Mouse (Mus musculus): ENCODE measurements around the gene Hspa1b.
A peak's percentile ranks its signal among the peaks of the same experiment; 100 is the strongest.
"Not testable (repeated sequence)": the region's sequence is repeated elsewhere in the genome, so short reads cannot be mapped to it uniquely, and the experiment has no call there.

The Hspa1b gene

DNA sequence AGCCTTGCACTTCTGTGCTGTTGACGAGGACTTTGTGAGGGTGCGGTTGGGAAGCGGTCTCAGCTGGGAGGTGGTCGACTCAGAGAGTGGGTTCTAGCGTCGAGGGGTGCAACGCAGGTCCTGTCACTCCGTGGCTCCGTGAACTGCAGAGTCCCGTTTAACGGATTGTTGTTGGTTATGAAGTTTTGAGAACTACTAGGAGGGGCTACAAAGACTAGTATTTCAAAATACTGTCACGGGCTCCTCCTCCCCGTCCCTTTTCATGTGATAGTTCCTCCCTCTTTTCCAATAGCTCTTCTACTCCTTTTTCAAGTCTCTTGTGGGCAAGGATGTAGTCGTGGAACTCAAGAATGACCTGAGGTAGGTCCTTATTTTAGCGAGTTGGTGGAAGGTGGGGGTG, 23.3 kb upstream of the Hspa1b start:
- no peak for DNase-seq (ENCODE audit: low spot score in 2 of 2)

DNA sequence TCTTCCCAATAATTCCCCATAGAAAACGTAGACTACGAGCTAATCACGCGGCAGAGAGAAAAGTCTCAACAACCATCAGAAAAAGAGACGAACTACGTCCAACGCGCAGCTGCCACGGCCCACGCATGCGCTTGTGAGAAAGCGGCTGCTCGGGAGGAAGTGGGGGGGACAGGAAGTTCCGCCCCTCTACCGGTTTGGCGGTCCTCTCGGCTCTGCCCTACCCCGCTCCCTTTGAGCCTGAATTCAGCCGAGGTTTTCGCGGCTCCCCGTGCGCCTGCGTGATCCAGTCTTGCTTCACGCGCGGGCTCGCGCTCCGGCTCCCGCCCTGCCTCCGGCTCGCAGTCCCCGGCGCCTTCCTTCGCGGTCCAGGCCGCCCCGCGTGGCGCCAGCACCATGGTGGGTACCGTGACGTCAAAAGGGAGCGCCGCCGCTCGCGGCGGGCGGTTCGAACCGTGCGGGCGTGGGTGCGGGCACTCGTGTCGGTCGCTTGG, 22.7 kb upstream of the Hspa1b start, which contains the start of gene Lsm2:
Gene Lsm2, plus strand, starts transcription at position 173 of the 491 bp plus-strand sequence.
- DNase-seq (ENCODE audit: low spot score in 2 of 2) = peak; percentile 95 to 96

DNA sequence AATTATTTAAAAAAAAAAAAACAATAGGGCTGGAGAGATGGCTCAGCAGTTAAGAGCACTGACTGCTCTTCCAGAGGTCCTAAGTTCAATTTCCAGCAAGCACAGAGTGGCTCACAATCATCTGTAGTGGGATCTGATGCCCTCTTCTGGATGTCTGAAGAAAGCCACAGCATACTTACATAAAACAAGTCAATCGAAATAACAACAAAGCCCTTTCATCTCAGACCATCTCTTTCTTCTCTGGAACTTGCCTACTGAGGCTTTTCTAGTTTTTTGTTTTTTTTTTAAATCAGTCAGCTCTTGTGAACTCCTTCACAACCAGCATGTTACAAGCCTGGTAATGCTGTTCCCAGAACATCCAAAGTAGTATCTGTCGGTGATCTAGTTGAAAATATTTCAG, 21.6 kb upstream of the Hspa1b start:
- peak in 1 of 2 experiments; percentile 57 for DNase-seq (ENCODE audit: low spot score in 2 of 2)

DNA sequence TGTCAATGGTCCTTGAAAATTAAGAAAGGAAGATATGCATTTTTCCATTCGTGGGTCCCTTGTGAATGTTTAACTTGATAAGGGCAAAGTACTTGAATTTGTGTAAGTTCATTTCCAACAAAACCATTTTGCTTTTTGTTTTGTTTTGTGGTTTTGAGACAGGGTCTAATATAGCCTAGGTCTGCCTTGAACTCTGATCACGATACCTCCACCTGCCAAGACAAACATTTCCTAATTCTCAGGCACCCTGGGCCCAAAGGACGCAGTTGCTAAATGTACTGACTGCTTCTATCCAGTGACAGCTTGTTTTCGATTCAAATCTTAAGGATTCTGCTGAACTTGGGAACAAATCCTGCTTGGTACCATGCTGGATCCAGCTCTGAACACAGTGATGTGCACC, 20.6 kb upstream of the Hspa1b start:
- DNase-seq (ENCODE audit: low spot score in 2 of 2) = no peak

DNA sequence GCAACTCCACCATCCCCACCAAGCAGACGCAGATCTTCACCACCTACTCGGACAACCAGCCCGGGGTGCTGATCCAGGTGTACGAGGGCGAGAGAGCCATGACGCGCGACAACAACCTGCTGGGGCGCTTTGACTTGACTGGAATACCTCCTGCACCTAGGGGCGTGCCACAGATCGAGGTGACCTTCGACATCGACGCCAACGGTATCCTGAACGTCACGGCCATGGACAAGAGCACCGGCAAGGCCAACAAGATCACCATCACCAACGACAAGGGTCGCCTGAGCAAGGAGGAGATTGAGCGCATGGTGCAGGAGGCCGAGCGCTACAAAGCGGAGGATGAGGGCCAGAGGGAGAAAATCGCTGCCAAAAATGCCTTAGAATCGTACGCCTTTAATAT, 19.2 kb upstream of the Hspa1b start:
- no peak for DNase-seq (ENCODE audit: low spot score in 2 of 2)

DNA sequence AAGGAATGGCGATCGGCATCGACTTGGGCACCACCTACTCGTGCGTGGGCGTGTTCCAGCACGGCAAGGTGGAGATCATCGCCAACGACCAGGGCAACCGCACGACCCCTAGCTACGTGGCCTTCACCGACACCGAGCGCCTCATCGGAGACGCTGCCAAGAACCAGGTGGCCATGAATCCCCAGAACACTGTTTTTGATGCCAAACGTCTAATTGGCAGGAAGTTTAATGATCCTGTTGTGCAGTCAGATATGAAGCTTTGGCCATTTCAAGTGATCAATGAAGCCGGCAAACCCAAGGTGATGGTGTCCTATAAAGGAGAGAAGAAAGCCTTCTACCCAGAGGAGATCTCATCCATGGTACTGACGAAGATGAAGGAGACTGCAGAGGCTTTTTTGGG, 18.0 kb upstream of the Hspa1b start:
- no peak for DNase-seq (ENCODE audit: low spot score in 2 of 2)

DNA sequence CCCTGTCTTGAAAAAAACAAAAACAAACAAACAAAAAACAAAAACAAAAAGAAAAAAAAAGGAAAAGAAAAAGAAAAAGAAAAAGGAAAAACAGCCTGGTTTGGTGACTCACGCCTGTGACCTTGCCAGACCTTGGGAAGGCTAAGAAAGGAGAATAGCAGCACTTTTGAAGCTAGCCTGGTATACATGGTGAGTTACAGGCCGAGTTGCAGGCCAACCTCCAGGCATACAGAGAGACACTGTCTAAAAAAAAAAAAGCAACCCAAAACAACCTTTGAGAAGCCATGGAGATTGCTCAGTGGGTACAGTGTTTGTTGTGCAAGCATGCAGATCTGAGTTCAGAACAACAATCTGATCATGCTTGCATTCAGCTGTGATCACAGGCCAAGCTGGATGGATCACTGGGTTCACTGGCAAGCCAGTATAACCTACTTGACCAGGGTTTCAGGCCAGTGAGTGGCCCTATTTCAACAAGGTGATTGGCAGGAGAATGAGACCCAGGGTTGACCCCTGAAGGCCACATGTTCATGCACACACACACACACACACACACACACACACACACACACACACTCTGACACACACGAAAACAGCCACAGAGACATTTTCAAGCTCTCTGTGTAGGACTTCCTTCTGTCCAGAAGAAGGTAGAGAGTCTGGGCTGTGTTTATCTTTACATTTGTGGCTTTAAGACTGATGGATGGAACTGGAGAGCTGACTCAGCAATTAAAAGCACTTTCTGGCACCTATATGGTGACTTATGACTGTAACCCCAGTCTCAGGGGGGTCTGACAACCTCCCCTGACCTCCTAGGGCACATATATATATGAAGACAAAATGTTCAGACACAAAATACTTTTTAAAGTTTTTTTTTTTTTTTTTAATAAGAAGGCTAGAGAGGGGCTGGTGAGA, 16.8 kb upstream of the Hspa1b start:
- no peak for DNase-seq (ENCODE audit: low spot score in 2 of 2)

DNA sequence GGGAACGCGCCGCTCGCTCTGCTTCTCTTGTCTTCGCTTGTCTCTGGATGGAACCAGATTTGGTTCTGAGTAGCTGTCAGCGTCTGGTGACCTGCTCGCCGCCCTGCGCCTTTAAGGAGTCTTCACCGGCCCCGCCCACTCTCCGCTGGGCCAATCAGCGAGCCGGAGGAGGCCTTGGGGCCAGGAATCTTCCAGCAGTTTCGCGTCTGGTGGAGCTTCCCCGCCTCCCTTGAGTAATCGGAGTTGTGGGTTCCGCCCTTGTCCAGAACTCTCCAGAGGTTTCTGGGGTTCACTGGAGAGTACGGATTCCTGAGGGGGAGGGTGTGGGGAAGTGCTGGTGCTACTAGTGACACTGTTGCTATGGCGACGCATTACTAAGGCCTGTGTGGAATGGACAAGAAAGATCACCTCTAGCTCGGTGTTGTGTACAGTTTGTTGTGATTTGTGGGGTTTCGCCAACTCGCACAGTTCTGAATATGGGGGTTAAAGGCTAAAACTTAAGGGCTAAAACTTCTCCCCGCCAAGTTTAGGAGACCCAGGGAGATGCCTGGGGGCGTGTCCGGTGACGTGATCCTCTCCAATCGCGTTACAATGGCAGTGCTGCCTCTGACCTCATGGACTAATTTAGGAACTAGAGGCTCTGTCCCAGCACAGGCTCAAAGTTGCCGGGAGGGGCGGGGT, 13.2 kb upstream of the Hspa1b start, which contains the start of the genes Hspa1a and Hspa1l:
Gene Hspa1a, minus strand, starts transcription at position 88 of the 681 bp plus-strand sequence.
Gene Hspa1l, plus strand, starts transcription at position 635 of the 681 bp plus-strand sequence.
- peak; percentile 85 to 87 for DNase-seq (ENCODE audit: low spot score in 2 of 2)

DNA sequence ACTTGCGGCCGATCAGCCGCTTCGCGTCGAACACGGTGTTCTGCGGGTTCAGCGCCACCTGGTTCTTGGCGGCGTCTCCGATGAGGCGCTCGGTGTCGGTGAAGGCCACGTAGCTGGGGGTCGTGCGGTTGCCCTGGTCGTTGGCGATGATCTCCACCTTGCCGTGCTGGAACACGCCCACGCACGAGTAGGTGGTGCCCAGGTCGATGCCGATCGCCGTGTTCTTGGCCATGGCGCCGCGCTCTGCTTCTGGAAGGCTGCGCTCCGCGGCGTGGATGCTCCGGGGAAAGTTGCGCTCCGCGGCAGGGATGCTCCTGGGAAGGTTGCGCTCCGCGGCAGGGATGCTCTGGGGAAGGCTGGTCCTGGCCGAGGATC, 12.6 kb upstream of the Hspa1b start:
- not testable (repeated sequence) for DNase-seq (ENCODE audit: low spot score in 2 of 2)

DNA sequence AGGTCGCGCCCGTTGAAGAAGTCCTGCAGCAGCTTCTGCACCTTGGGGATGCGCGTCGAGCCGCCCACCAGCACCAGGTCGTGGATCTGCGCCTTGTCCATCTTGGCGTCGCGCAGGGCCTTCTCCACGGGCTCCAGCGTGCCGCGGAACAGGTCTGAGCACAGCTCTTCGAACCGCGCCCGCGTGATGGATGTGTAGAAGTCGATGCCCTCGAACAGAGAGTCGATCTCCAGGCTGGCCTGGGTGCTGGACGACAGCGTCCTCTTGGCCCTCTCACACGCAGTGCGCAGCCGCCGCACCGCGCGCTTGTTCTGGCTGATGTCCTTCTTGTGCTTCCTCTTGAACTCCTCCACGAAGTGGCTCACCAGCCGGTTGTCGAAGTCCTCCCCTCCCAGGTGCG, 11.8 kb upstream of the Hspa1b start:
- DNase-seq (ENCODE audit: low spot score in 2 of 2) = not testable (repeated sequence)

DNA sequence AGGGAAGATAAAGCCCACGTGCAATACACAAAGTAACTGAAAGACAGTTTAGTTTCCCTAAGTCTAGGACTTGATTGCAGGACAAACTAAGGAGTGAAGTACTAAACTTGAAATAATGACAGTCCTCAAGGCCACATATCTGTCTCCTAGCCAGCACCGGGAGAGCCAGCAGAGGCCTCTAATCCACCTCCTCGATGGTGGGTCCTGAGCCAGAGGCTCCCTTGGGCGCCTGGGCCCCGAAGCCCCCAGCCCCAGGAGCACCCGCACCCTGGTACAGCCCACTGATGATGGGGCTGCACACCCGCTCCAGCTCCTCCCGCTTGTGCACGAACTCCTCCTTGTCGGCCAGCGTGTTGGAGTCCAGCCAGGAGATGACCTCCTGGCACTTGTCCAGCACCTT, 10.8 kb upstream of the Hspa1b start, which contains the start of gene Gm20481:
Gene Gm20481, plus strand, starts transcription at position 91 of the 400 bp plus-strand sequence.
- not testable (repeated sequence) for DNase-seq (ENCODE audit: low spot score in 2 of 2)

DNA sequence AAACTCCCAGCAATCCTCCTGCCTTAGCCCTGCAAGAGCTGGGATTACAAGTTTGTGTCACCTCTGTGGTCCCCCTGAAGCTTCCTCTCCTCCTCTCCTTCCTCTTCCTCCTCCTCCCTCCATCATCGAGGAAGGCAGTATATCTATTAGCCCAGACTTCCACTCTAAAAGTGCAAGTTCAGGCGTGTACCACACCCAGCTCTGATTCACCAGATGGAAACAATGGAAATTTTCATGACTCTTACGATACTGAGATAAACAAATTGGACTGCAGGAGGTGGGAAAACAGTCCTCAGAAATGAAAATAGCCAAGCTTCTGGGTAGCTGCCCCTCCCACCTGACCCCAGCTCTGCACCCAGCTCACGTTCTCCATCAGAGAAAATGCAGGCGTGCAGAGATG, 6.6 kb upstream of the Hspa1b start:
- DNase-seq (ENCODE audit: low spot score in 2 of 2) = no peak

DNA sequence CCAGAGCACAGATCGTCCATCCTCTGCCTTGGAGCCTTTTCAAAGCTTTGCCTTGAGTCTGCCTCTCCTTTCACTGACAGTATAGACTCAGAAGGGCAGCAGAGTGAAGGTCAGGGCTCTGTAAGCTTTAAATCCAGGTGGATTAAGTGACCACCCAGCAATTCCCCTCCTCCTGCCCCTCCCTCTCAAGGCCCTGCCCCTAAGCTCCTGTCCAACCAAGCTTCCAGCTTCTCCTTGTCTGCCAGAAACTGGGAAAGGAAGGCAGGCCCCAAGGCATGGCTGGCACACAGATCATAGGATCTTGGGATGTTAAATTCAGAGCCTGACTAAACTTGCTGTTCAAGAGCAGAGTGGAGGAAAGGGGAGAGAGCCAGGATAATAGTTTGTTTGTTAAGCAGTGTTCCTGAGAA, 5.6 kb upstream of the Hspa1b start:
- no peak for DNase-seq (ENCODE audit: low spot score in 2 of 2)

DNA sequence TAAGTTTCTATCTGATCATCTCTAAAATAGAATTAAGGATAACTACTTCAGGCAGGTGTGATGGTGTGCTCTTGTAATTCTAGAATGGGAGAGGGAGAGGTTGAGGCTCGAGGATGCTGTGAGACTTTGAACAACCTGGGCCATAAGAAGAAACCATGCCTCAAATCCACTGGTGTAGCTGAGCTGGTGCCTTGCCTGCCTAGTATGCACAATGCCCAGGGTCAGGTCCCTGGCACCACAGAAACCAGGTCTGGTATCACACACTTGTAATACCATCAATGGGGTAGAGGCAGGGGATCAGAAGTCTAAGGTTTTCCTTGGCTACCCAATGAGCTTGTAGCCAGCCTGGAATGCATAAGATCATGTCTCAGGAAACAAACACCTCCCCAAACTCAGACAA, 3.8 kb upstream of the Hspa1b start:
- DNase-seq (ENCODE audit: low spot score in 2 of 2) = no peak

DNA sequence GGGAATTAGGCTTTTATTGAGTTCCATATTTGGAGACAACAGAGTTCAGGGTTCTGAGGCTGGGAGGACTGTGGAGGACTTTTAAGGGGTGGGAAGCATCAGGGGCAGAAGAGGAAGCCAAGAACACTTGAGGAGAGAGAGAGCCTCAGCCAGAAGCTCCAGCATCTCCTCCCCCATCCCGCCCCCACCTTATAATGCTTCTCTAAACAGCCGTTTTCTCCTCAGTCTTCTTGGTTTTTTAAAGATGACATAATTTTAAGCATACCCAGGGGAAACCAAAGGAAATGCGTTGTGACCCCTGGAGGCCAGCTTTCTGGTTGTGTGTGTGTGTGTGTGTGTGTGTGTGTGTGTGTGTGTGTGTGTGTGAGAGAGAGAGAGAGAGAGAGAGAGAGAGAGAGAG, 3.1 kb upstream of the Hspa1b start:
- DNase-seq (ENCODE audit: low spot score in 2 of 2) = no peak

DNA sequence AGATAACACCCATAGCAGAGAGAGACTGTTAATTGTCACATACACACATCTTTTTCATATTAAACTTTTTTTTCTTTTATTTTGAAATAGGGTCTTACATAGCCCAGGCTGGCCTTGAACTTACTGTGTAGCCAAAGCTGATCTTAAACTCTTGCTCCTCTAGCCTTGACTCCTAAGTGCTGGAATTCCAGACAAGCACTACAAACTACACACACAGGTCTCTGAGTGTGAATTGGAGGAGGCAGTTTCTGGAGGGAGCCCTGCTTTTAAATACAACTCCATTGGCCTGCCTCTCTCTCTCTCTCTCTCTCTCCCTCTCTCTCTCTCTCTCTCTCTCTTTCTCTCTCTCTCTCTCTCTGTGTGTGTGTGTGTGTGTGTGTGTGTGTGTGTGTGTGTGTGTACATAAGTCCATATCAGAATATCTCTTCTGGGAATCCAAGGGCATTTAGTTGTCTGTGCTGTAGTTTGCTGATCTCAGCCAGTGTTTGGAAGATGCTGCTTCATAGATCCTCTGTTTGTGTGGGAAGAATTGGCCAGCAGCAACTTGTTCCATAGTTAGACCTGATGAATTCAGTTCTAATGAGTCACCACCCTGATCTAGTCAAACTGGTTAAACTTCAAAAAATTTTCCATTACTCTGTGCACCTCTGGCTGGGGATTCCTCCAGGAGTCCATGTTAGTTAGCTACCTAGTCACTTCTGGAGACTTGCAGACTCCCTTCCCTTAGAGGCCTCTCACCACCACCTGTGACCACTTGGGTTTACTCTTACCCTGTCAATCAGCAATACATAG, 1.9 kb upstream of the Hspa1b start:
- no peak for DNase-seq (ENCODE audit: low spot score in 2 of 2)

DNA sequence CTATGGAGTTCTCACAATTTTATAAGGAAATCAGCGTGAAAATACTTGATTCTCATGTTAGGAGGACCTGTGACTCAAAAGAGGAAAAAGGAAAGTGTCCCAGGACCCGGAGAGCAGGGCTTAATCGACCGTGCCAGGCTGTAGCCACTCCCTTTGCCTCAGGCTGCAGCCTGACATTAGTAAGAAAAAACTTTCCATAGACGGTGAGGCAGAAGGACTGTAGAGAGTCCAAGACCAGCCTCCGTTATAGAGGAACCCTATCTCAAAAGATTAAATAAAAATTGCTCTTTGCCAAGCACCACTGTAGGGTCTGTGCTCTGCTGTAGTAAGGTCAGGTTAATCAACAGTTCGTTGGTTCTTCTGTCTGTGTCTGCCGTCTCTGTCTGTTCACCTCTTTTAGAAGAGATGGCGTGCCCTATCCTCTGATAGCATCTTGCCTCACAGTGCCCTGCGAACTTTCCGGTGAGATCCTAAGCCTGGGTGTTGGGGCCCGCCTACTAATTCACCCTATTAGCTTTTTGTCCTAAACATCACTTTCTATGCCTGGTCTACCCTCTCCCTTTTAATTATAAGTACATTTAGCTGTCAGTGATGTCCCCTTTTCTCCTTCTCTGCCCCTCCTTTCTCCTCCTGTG, 960 bp upstream of the Hspa1b start:
- DNase-seq (ENCODE audit: low spot score in 2 of 2) = no peak

DNA sequence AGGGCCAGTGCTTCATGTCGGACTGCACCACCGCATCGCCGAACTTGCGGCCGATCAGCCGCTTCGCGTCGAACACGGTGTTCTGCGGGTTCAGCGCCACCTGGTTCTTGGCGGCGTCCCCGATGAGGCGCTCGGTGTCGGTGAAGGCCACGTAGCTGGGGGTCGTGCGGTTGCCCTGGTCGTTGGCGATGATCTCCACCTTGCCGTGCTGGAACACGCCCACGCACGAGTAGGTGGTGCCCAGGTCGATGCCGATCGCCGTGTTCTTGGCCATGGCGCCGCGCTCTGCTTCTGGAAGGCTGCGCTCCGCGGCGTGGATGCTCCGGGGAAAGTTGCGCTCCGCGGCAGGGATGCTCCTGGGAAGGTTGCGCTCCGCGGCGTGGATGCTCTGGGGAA, 306 bp downstream of the Hspa1b start:
- DNase-seq (ENCODE audit: low spot score in 2 of 2) = not testable (repeated sequence)

DNA sequence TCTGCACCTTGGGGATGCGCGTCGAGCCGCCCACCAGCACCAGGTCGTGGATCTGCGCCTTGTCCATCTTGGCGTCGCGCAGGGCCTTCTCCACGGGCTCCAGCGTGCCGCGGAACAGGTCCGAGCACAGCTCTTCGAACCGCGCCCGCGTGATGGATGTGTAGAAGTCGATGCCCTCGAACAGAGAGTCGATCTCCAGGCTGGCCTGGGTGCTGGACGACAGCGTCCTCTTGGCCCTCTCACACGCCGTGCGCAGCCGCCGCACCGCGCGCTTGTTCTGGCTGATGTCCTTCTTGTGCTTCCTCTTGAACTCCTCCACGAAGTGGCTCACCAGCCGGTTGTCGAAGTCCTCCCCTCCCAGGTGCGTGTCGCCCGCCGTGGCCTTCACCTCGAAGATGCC, 1.1 kb downstream of the Hspa1b start:
- not testable (repeated sequence) for DNase-seq (ENCODE audit: low spot score in 2 of 2)

DNA sequence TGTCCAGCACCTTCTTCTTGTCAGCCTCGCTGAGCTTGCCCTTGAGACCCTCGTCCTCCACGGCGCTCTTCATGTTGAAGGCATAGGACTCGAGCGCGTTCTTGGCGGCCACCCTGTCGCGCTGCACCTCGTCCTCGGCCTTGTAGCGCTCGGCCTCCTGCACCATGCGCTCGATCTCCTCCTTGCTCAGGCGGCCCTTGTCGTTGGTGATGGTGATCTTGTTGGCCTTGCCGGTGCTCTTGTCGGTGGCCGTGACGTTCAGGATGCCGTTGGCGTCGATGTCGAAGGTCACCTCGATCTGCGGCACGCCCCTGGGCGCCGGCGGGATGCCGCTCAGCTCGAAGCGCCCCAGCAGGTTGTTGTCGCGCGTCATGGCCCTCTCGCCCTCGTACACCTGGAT, 1.7 kb downstream of the Hspa1b start:
- not testable (repeated sequence) for DNase-seq (ENCODE audit: low spot score in 2 of 2)

DNA sequence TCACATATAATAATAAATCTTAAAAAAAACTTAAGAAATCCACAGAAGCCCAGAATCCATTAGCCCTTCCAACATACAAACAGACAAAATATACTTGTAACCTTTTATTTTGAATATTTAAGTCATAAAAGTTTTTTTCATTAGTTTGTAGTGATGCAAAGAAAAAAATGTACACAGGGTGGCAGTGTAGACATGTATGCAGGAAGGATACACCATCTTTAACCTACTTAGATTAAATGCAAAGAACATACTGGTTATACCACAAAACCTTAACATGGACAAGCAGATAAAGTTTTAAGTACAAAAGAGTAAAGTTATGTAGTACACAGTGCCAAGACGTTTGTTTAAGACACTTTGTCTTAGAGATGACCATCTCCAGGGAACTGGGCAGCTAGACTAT, 2.7 kb downstream of the Hspa1b start:
- no peak for DNase-seq (ENCODE audit: low spot score in 2 of 2)
